23 mouse cellular contexts compared by ENCODE assay signal in genomic region chr11:114769911-114770310, GRCm38 (mm10). TPM values are rescaled to one million over a fixed set of nuclear protein-coding genes. Genes with fewer than 3 reads are reported as not detected.
DNase-seq lines count a peak whose midpoint lies in the region; ATAC-seq and TF ChIP-seq lines count a peak whose summit lies in the region.
"Had no signal": no experiment of that assay in that cellular context is flagged by ENCODE, and none has a peak within 500 bp of the region (broad histone marks: within the 10 kb centered on the region; RNA-seq: fewer than 3 reads in every experiment).

No protein-coding gene starts in this region.

- H3K27me3 ChIP-seq in kidney, embryonic 16.5 days (ENCODE audit: insufficient read depth, low read length) = peaks cover 17% of the 10 kb centered on the region
- H3K27me3 ChIP-seq in embryonic facial prominence, embryonic 15.5 days = peaks cover 15% of the 10 kb centered on the region
- H3K27me3 ChIP-seq in limb, embryonic 14.5 days (ENCODE audit: control insufficient read depth, insufficient read depth, low read length) = peaks cover 13% of the 10 kb centered on the region; the same call in 1 of the 2 replicates
- H3K27me3 ChIP-seq in intestine, postnatal 0 days (replicated peaks; ENCODE audit: control insufficient read depth, insufficient read depth, low read length) = peaks cover 16% of the 10 kb centered on the region; the same call in 1 of the 2 replicates

- H3K9ac ChIP-seq in kidney, embryonic 16.5 days (replicated peaks; ENCODE audit: low read length) = no peak overlapping the region
- no peak overlapping the region for H3K9ac ChIP-seq in embryonic facial prominence, embryonic 15.5 days
- no peak overlapping the region for H3K9ac ChIP-seq in limb, embryonic 14.5 days (ENCODE audit: low read depth, low read length, severe bottlenecking)
- no peak overlapping the region for H3K9ac ChIP-seq in intestine, postnatal 0 days (ENCODE audit: low read depth, low read length)

- no peaks in the 10 kb centered on the region for H3K36me3 ChIP-seq in kidney, embryonic 16.5 days (ENCODE audit: insufficient read depth, low read length)
- H3K36me3 ChIP-seq in embryonic facial prominence, embryonic 15.5 days = no peaks in the 10 kb centered on the region
- H3K36me3 ChIP-seq in limb, embryonic 14.5 days (ENCODE audit: control insufficient read depth, insufficient read depth, low read length) = no peaks in the 10 kb centered on the region
- no peaks in the 10 kb centered on the region for H3K36me3 ChIP-seq in intestine, postnatal 0 days (ENCODE audit: control insufficient read depth, insufficient read depth)

- H3K4me2 ChIP-seq in kidney, embryonic 16.5 days (replicated peaks; ENCODE audit: low read depth, low read length) = no peak overlapping the region
- no peak overlapping the region for H3K4me2 ChIP-seq in embryonic facial prominence, embryonic 15.5 days (replicated peaks)
- no peak overlapping the region for H3K4me2 ChIP-seq in limb, embryonic 14.5 days (replicated peaks; ENCODE audit: low read depth, low read length, severe bottlenecking)
- H3K4me2 ChIP-seq in intestine, postnatal 0 days (replicated peaks; ENCODE audit: low read depth) = no peak overlapping the region
- H3K4me2 ChIP-seq: heart, embryonic 11.5 days; liver, embryonic 11.5 days had no signal

- no peaks in the 10 kb centered on the region for H3K9me3 ChIP-seq in kidney, embryonic 16.5 days (ENCODE audit: low read length)
- H3K9me3 ChIP-seq in embryonic facial prominence, embryonic 15.5 days (replicated peaks) = no peaks in the 10 kb centered on the region
- H3K9me3 ChIP-seq in limb, embryonic 14.5 days (ENCODE audit: control insufficient read depth, low read length) = no peaks in the 10 kb centered on the region
- no peaks in the 10 kb centered on the region for H3K9me3 ChIP-seq in intestine, postnatal 0 days (ENCODE audit: control insufficient read depth)

- H3K27ac ChIP-seq in kidney, embryonic 16.5 days (ENCODE audit: low read length) = no peak overlapping the region
- H3K27ac ChIP-seq in embryonic facial prominence, embryonic 15.5 days (replicated peaks) = no peak overlapping the region
- no peak overlapping the region for H3K27ac ChIP-seq in limb, embryonic 14.5 days (replicated peaks; ENCODE audit: low read depth, low read length)
- no peak overlapping the region for H3K27ac ChIP-seq in intestine, postnatal 0 days (ENCODE audit: low read depth, low read length)
- H3K27ac ChIP-seq: gastrocnemius, adult 2 months; left cerebral cortex, adult 2 months had no signal

- no peak for DNase-seq in kidney, adult 9 months
- peak; percentile 55 for DNase-seq in retina, postnatal 1 day
- DNase-seq in retina, embryonic 14.5 days (ENCODE audit: low spot score) = no peak
- DNase-seq in limb, embryonic 14.5 days (ENCODE audit: low spot score) = no peak
- DNase-seq in c-Kit-positive CD71-positive TER-119-positive erythroid progenitor cells, embryonic 14.5 days (ENCODE audit: low spot score) = no peak
- DNase-seq: gastrocnemius, adult 2 months; heart, postnatal 14 days; kidney, adult 2 months; kidney, postnatal 25 days; left cerebral cortex, postnatal 4 days; lung, adult 2 months; lung, postnatal 4 days; right cerebral cortex, postnatal 14 days; spleen, adult 18-20 months; thymus, adult 18-20 months had no signal

- no peak overlapping the region for H3K4me3 ChIP-seq in kidney, embryonic 16.5 days (ENCODE audit: low read length)
- no peak overlapping the region for H3K4me3 ChIP-seq in embryonic facial prominence, embryonic 15.5 days (replicated peaks)
- no peak overlapping the region for H3K4me3 ChIP-seq in limb, embryonic 14.5 days (replicated peaks; ENCODE audit: low read length)
- H3K4me3 ChIP-seq in intestine, postnatal 0 days (ENCODE audit: low read depth, low read length) = no peak overlapping the region
- H3K4me3 ChIP-seq: erythroblast, embryonic 14.5 days; gastrocnemius, adult 2 months; left cerebral cortex, adult 2 months had no signal

- 0 out of 2 replicates have a peak, but pooled peaks cover under 1% of the 10 kb centered on the region for H3K4me1 ChIP-seq in kidney, embryonic 16.5 days (ENCODE audit: insufficient read depth, low read length)
- H3K4me1 ChIP-seq in embryonic facial prominence, embryonic 15.5 days = peaks cover 15% of the 10 kb centered on the region
- H3K4me1 ChIP-seq in limb, embryonic 14.5 days (ENCODE audit: control insufficient read depth, insufficient read depth, low read length) = no peaks in the 10 kb centered on the region
- no peaks in the 10 kb centered on the region for H3K4me1 ChIP-seq in intestine, postnatal 0 days (replicated peaks; ENCODE audit: control insufficient read depth, insufficient read depth, low read length)

- TF ChIP-seq POLR2A in limb, embryonic 14.5 days (IDR thresholded peaks at IDR 0.05; ENCODE audit: borderline replicate concordance, extremely low read depth, insufficient read depth, insufficient read length) = no peak

- 0 out of 2 replicates have a peak, but pooled peaks have one; percentile 3 for ATAC-seq in kidney, embryonic 16.5 days (ENCODE audit: low FRiP score, low TSS enrichment)
- ATAC-seq in embryonic facial prominence, embryonic 15.5 days (ENCODE audit: insufficient number of reproducible peaks, low FRiP score, low TSS enrichment, low read depth) = 0 out of 2 replicates have a peak, but pooled peaks have one; percentile 35
- ATAC-seq in limb, embryonic 14.5 days (ENCODE audit: low FRiP score, low read depth) = peak; percentile 19; the same call in 1 of the 2 replicates
- no peak for ATAC-seq in intestine, postnatal 0 days

- no peak for TF ChIP-seq CTCF in intestine, postnatal 0 days (IDR thresholded peaks at IDR 0.05; ENCODE audit: low read depth)

- WGBS in kidney, embryonic 16.5 days = 56% methylated on average over 6 of the region's 6 CpGs
- 30% methylated on average over 6 of the region's 6 CpGs for WGBS in embryonic facial prominence, embryonic 15.5 days
- 55% methylated on average over 6 of the region's 6 CpGs for WGBS in limb, embryonic 14.5 days
- 58% methylated on average over 6 of the region's 6 CpGs for WGBS in intestine, postnatal 0 days

RNA-seq across cellular contexts. Expression of gene Kif19a, which starts 4.7 kb away (rescaled TPM):
- 0.22 and 0.46 TPM in 2 replicates for polyA plus RNA-seq in kidney, embryonic 16.5 days (2015; fragmentation: Nextera tagmentation; extraction: Ambion mirVana)
- polyA plus RNA-seq in embryonic facial prominence, embryonic 15.5 days (2015; fragmentation: Nextera tagmentation; extraction: Ambion mirVana) = 1.7 and 3.2 TPM in 2 replicates
- polyA plus RNA-seq in limb, embryonic 14.5 days (2012; rRNA removed) = 0.93 and 1.1 TPM in 2 replicates
- polyA plus RNA-seq in limb, embryonic 14.5 days (2014; fragmentation: Nextera tagmentation; extraction: Ambion mirVana) = 0.17 and 0.39 TPM in 2 replicates
- 0.21 and 0.67 TPM in 2 replicates for polyA plus RNA-seq in intestine, postnatal 0 days (2015; fragmentation: Nextera tagmentation; extraction: Ambion mirVana)
- polyA plus RNA-seq: erythroblast, embryonic 14.5 days; liver, embryonic 11.5 days had no signal

RNA-seq across cellular contexts. Expression of gene Btbd17, which starts 25.8 kb away (rescaled TPM):
- polyA plus RNA-seq in kidney, embryonic 16.5 days (2015; fragmentation: Nextera tagmentation; extraction: Ambion mirVana) = 0.47 and 0.54 TPM in 2 replicates
- polyA plus RNA-seq in embryonic facial prominence, embryonic 15.5 days (2015; fragmentation: Nextera tagmentation; extraction: Ambion mirVana) = 3.6 and 4.2 TPM in 2 replicates
- 2.7 and 3.2 TPM in 2 replicates for polyA plus RNA-seq in limb, embryonic 14.5 days (2012; rRNA removed)
- polyA plus RNA-seq in limb, embryonic 14.5 days (2014; fragmentation: Nextera tagmentation; extraction: Ambion mirVana) = 1.00 and 1.4 TPM in 2 replicates
- 0.14 and 0.20 TPM in 2 replicates for polyA plus RNA-seq in intestine, postnatal 0 days (2015; fragmentation: Nextera tagmentation; extraction: Ambion mirVana)
- polyA plus RNA-seq: erythroblast, embryonic 14.5 days had no signal

RNA-seq across cellular contexts. Expression of gene Gpr142, which starts 28.8 kb away (rescaled TPM):
- not detected in 2 replicates for polyA plus RNA-seq in kidney, embryonic 16.5 days (2015; fragmentation: Nextera tagmentation; extraction: Ambion mirVana)
- not detected in 2 replicates for polyA plus RNA-seq in embryonic facial prominence, embryonic 15.5 days (2015; fragmentation: Nextera tagmentation; extraction: Ambion mirVana)
- 0.19 TPM in 1 of 2 replicates, not detected in the other for polyA plus RNA-seq in limb, embryonic 14.5 days (2012; rRNA removed)
- not detected in 2 replicates for polyA plus RNA-seq in limb, embryonic 14.5 days (2014; fragmentation: Nextera tagmentation; extraction: Ambion mirVana)
- polyA plus RNA-seq in intestine, postnatal 0 days (2015; fragmentation: Nextera tagmentation; extraction: Ambion mirVana) = not detected in 2 replicates
- polyA plus RNA-seq: C2C12; erythroblast, embryonic 14.5 days; heart, embryonic 11.5 days; kidney, adult 2 months; liver, embryonic 11.5 days; lung, adult 2 months had no signal

RNA-seq across cellular contexts. Expression of gene Dnaic2, which starts 42.7 kb away (rescaled TPM):
- 0.44 and 0.46 TPM in 2 replicates for polyA plus RNA-seq in kidney, embryonic 16.5 days (2015; fragmentation: Nextera tagmentation; extraction: Ambion mirVana)
- 8.0 and 13.2 TPM in 2 replicates for polyA plus RNA-seq in embryonic facial prominence, embryonic 15.5 days (2015; fragmentation: Nextera tagmentation; extraction: Ambion mirVana)
- 1.6 and 1.7 TPM in 2 replicates for polyA plus RNA-seq in limb, embryonic 14.5 days (2012; rRNA removed)
- 0.55 and 0.86 TPM in 2 replicates for polyA plus RNA-seq in limb, embryonic 14.5 days (2014; fragmentation: Nextera tagmentation; extraction: Ambion mirVana)
- 0.12 and 0.22 TPM in 2 replicates for polyA plus RNA-seq in intestine, postnatal 0 days (2015; fragmentation: Nextera tagmentation; extraction: Ambion mirVana)
- polyA plus RNA-seq: erythroblast, embryonic 14.5 days; liver, embryonic 11.5 days had no signal
